ENCODE assay signal across 20 mouse cellular contexts in the genomic region with DNA sequence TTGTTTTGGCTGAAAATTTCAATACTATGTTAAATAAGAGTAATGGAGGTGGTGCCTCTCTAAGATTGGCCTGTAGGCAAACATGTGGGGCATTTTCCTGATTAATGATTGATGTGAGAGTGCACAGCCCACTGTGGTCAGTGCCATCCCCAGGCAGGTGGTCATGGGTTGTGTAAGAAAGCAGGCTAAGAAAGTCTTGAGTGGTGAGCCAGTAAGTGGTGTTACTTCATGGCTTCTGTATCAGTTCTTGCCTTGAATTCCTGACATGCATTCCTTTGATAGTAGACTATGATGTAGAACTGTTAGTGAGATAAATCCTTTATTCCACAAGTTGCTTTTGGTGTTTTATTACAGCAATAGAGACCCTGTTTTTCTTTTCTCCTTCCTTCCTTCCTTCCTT. TPM values are rescaled to one million over a fixed set of nuclear protein-coding genes. Genes with fewer than 3 reads are reported as not detected.
"Had no signal": no experiment of that assay in that cellular context is flagged by ENCODE, and none has a peak within 500 bp of the region (broad histone marks: within the 10 kb centered on the region; RNA-seq: fewer than 3 reads in every experiment).

No protein-coding gene starts in this region.

- H3K36me3 ChIP-seq: neural tube, embryonic 13.5 days; neural tube, embryonic 15.5 days; stomach, embryonic 15.5 days had no signal

- H3K4me3 ChIP-seq: neural tube, embryonic 13.5 days; neural tube, embryonic 15.5 days; stomach, embryonic 15.5 days had no signal

- H3K27me3 ChIP-seq: neural tube, embryonic 13.5 days; neural tube, embryonic 15.5 days; stomach, embryonic 15.5 days had no signal

- DNase-seq: retina, postnatal 1 day; right cerebral cortex, adult 18-20 months; right cerebral cortex, postnatal 14 days; right cerebral cortex, postnatal 25 days; right cerebral cortex, postnatal 4 days; spleen, adult 18-20 months; thymus, adult 18-20 months; thymus, adult 2 months; thymus, postnatal 14 days; thymus, postnatal 25 days; thymus, postnatal 36 days; thymus, postnatal 4 days had no signal

- H3K9ac ChIP-seq: neural tube, embryonic 13.5 days; neural tube, embryonic 15.5 days; stomach, embryonic 15.5 days had no signal

- H3K9me3 ChIP-seq: neural tube, embryonic 13.5 days; neural tube, embryonic 15.5 days; stomach, embryonic 15.5 days had no signal

- H3K27ac ChIP-seq: neural tube, embryonic 13.5 days; neural tube, embryonic 15.5 days; stomach, embryonic 15.5 days; stomach, postnatal 0 days had no signal

- H3K4me2 ChIP-seq: neural tube, embryonic 13.5 days; neural tube, embryonic 15.5 days; stomach, embryonic 15.5 days had no signal

- H3K4me1 ChIP-seq: neural tube, embryonic 13.5 days; neural tube, embryonic 15.5 days; stomach, embryonic 15.5 days had no signal

RNA-seq across cellular contexts. Expression of gene Sim1, which starts 41.1 kb away (rescaled TPM):
- polyA plus RNA-seq: small intestine, adult 2 months; spleen, adult 2 months; stomach, embryonic 14.5 days; stomach, postnatal 0 days; thymus, adult 2 months; urinary bladder, adult 2 months had no signal
